Mouse (Mus musculus) cortical plate, adult 2 months (tissue): ENCODE results near the gene Nat8f4. TPM values are rescaled to one million over a fixed set of nuclear protein-coding genes. Genes with fewer than 3 reads are reported as not detected.
"Not testable (repeated sequence)": the region's sequence is repeated elsewhere in the genome, so short reads cannot be mapped to it uniquely, and the experiment has no call there.

Experiments used
- H3K27ac ChIP-seq: fragments of 200-500 bp; 2 replicates; pipeline ENCODE4 v1.5.1; 2012; ENCODE audit warnings: low read length, control low read depth, inconsistent platforms; ENCODE audit not compliant: insufficient read depth
- H3K4me1 ChIP-seq: fragments of 200-500 bp; 2 replicates; pipeline ENCODE4 v1.6.1; 2011; ENCODE audit warnings: low read length; ENCODE audit not compliant: control insufficient read depth, insufficient read depth
- H3K4me3 ChIP-seq: fragments of 200-500 bp; 2 replicates; pipeline ENCODE4 v1.5.1; 2011; ENCODE audit warnings: mild to moderate bottlenecking, low read length, control low read depth; ENCODE audit not compliant: insufficient read depth
- CTCF ChIP-seq: fragments of 200-500 bp; IDR thresholded peaks from 2 replicates; pipeline ENCODE4 v1.5.1; 2011; ENCODE audit warnings: mild to moderate bottlenecking, control low read depth, low read length; ENCODE audit not compliant: insufficient read depth; ENCODE audit errors: extremely low read depth
- POLR2A ChIP-seq: fragments of 200-500 bp; IDR thresholded peaks from 2 replicates; pipeline ENCODE4 v1.6.1; 2011; ENCODE audit warnings: mild to moderate bottlenecking, low read length, control low read depth; ENCODE audit not compliant: insufficient read depth; ENCODE audit errors: extremely low read depth
- polyA plus RNA-seq: library from polyadenylated mRNA; depleted of rRNA; stranded (reverse); fragments of >200 nt; gene quantifications from 2 replicates; pipeline ENCODE4 v1.2.3, GENCODE M21; 2012; rRNA removed

The Nat8f4 gene
- polyA plus RNA-seq: 11.6 and 12.0 TPM in 2 replicates

DNA sequence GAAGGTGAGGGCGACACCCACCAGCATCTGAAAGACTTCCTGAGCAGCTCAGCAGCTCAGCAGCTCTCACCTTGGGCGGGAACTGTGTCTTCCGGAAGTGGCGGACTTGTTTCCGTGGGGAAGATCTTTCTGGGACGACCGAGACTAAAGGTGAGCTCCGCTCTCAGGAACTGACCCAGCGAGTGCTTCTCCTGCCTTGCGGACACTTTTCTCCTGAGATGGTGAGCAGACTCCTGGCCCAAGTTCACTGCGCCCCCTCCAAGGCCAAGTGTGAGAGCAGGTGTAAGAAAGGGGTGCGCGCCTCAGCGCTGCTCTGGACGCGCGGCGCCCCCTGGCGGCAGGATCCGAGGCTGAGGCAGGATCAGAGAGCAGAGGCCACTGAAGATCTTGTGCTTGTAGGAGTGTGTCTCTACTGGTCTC is at the start of gene Nat8f4:
Gene Nat8f4, minus strand, starts transcription at position 243 of the 420 bp plus-strand sequence.
- Histone ChIP-seq H3K27ac (peak within 1 kb of the TSS; percentile 40), H3K4me3 (peak within 1 kb of the TSS; percentile 74)
- H3K4me1 ChIP-seq: not testable (repeated sequence)
- TF ChIP-seq CTCF: peak; percentile 49; the same call in 1 of the 2 replicates

DNA sequence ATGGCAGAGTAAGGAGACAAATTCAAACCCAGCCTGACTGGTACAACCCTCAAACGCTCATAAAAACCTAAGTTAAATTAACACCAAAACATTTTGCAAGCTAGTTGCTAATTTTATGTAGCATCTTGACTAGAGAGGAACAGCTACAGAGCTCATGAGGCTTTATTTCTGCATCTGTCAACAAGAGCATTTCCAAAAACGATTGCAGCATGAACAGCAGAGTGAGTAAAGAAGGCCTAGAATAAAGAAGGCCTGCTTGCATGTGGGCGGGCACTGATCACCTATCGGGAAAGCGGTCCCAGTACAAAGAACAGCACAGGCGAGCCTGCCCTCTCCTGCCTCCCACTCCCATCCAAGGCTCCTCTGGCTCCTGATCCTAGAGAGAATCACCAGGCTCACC is 43.9 kb upstream of the Nat8f4 start:
- H3K27ac ChIP-seq: no peak overlapping the region
- TF ChIP-seq CTCF (no peak), POLR2A (no peak)
- no peaks in the 10 kb centered on the region for H3K4me1 ChIP-seq
- no peak overlapping the region for H3K4me3 ChIP-seq

DNA sequence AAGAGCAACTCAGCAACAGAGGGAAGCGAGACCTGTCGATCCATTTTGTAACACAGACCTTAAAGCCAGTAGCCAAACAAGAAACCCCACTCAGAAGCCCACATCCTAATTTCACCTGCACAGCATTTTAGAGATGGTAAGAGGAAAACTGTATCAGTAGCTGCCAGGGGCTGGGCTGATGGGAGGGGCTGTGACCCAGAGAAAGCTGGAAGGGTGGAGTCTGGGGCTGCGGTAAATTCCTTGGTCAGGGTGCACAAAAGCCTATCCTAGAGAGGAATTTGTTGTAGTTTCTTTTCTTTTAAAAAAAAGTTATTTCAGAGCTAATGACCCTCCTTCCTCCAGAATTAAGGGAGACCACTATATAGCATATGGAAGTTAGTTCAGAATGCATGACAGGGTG is 37.8 kb upstream of the Nat8f4 start:
- no peak overlapping the region for H3K4me3 ChIP-seq
- H3K4me1 ChIP-seq: no peaks in the 10 kb centered on the region
- TF ChIP-seq POLR2A: no peak
- TF ChIP-seq CTCF: no peak
- no peak overlapping the region for H3K27ac ChIP-seq

DNA sequence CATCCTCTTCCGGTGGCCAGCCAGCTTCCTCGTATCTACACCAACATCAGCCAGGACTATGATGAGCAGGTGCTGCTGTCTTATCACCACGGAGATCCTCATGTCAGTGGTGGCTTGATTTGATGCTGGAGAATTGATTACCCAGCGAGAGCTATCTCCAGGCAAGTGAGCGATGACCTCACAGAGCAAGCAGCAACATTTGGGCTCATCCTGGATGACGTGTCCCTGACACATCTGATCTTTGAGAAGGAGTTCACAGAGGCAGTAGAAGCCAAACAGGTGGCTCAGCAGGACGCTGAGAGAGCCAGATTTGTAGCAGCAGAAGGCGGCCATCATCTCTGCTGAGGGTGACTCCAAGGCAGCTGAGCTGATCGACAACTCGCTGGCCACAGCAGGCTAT is 34.0 kb upstream of the Nat8f4 start:
- TF ChIP-seq CTCF (no peak), POLR2A (no peak)
- Histone ChIP-seq H3K4me3 (no peak overlapping the region), H3K27ac (no peak overlapping the region), H3K4me1 (no peaks in the 10 kb centered on the region)

DNA sequence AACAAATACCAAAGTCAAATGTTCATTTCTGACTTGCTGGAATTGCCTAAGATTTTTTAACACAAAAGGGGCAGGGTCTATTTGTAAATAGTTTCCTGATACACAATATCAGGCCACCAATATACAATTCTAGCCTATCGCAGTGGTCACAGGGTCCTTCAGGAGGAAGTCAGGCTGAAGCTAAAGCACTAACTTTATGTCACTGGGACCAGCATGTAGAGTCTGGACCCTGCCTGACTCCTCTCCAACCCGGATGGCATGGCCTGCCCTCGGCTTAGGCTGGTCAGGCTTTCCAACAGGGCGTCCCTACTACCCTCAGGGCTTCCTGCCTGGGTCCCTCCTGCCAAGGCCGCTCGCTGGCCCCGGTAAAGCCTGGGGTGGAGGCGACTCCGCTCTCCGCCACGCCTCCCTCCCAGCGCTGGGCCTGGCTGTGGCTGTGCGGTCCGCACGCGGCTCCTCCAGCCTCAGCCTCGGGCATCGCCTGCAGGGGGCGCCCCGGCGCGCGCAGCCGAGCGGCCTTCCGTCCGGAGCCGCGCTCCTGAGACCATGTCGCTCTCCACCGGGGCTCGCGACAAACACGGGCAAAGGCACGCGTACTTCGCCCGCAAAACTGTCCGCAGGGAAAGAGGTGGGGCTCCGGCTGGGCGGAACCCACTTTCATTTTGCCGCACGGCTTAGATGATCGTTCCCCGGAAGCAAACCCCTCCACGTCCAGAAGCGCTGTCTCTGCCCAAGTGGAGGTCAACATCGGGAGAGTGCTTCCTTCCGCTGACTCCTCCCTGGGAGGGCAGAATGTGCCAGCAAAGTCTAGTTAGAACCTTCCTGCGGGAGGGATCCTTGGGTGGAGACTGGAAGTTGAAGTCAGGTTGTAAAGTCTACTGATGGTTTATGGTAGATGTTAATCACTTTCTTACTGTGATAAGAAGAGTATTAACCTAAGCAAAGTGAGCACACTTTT is 32.1 kb upstream of the Nat8f4 start:
- 0 out of 2 replicates have a peak overlapping the region, but pooled peaks have one; percentile 45 for H3K27ac ChIP-seq
- H3K4me3 ChIP-seq: peak overlapping the region; percentile 47
- H3K4me1 ChIP-seq: not testable (repeated sequence)
- peak; percentile 52 for TF ChIP-seq POLR2A

DNA sequence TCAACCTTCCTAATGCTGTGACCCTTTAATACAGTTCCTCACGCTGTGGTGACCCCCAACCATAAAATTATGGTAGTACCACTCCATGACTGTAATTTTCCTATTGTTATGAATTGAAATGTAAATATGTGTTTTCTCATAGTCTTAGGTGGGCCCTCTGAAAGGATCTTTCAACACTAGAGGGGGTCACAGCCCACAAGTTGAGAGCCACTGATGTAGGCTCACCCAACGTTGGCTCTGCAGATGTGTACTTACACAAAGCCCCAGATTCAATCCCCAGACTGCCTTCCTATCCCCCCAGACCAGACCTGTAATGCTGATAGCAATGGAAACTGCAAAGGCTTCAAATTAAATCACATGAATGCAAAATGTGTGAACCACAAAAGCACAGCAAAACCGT is 31.0 kb upstream of the Nat8f4 start:
- TF ChIP-seq POLR2A: no peak
- no peak for TF ChIP-seq CTCF
- H3K27ac ChIP-seq: no peak overlapping the region

DNA sequence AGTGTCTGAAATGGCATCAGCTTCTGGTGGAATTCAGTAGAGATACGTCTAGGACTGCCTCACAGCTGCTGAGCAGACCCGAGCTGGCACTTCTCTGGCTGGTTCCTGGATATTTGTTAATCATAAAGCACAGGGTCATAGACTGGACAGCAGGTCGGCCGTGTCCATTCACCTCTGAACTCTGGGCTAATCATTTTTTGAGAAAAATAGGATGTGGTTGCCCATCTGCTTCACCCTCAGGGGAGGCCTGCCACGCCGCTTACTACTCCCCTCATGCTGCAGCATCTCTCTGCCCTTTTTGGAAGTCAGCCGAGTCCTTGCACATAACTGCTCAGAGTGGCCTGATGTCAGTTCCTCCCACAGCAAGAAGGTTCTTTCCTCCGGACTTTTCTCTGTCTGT is 29.4 kb upstream of the Nat8f4 start:
- H3K4me1 ChIP-seq: no peaks in the 10 kb centered on the region
- no peak overlapping the region for H3K4me3 ChIP-seq
- TF ChIP-seq CTCF (no peak), POLR2A (no peak)
- H3K27ac ChIP-seq: no peak overlapping the region

More for the DNA sequence above, 31.0 kb upstream of the Nat8f4 start:
- no peak overlapping the region for H3K4me3 ChIP-seq
- H3K4me1 ChIP-seq: no peaks in the 10 kb centered on the region

DNA sequence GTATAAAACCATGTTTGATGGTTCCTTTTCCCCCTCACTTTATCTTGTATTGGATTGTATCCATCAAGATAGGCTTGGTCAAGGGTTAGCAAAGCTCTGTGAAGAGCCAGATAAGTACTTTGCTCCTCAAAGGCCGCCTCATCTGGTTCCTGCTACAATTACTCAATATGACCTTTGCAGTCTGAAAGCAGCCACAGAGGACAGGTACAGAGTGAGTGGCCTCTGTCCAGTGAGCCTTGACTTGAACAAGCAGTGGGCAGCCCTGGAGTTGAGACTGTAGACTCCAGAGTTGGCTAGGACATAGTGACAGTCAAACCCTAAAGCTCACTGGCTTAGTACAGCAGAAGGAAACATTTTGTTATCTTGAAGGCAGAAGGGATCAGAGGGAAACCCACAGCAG is 24.6 kb upstream of the Nat8f4 start:
- no peak for TF ChIP-seq CTCF
- TF ChIP-seq POLR2A: no peak
- Histone ChIP-seq H3K4me3 (no peak overlapping the region), H3K27ac (no peak overlapping the region), H3K4me1 (no peaks in the 10 kb centered on the region)

DNA sequence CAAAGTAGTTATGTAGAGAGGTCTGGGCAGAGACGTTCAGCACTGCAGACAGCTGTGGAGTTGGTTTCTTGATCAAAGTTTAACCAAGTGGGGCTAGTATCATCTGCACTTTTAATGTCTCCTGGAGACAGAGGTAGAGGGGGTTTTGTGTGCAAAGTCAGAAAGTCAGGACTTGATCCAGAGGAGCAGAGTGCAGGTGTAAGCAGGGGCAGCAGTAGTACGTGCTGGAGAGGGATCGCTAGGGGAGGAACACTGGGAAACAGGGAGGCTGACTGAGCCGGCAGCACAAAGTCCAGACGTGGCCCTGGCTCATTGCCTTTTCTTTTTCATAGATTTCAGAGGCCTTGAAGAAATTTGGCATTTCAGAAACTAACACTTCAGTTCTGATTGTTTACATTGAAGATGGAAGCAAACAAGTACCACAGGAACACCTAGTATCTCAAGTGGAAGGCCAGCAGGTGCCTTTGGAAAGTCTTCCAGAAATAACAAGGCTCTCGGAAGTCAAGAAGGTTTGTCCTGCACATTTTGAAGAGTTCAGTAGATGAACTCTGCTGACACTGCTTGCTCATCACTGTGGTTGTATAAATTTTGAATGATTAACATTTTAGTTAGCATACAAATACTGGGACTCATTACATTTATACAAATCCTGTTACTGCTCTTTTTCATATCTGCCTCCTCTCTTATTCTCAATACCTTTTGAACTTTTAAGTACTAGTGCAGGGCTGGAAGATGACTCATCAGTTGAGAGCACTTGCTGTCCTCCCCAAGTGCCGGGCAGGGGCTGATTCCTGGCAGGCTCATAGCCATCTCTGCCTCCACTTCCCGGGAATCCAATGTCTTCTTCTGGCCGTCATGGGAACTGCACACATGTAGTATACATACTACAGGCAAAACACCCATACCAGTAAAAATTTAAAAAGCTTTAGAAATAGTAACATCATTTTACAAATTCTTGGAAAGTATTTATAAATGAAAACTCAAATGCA is 23.1 kb upstream of the Nat8f4 start:
- no peak overlapping the region for H3K4me3 ChIP-seq
- H3K4me1 ChIP-seq: no peaks in the 10 kb centered on the region
- TF ChIP-seq CTCF (no peak), POLR2A (no peak)
- H3K27ac ChIP-seq: no peak overlapping the region

DNA sequence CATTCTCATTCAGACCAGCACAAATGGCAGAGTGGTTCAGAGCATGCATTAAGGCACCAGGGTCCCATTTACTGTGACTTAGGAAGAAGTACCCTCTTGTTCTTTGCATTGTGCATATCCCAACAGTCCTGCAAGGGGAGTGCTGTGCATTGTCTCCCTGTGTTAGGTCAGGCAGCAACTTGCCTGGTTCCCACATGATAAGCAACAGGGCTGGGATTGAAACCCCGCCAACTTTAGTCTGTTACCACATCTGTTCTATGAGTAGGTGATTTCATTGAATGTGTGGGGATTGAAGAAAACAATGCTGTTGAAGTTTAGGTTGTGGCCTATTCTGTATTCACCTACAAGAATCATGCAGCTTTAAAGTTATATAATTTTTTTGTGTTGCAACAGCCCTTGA is 22.0 kb upstream of the Nat8f4 start:
- TF ChIP-seq CTCF (no peak), POLR2A (no peak)

More for the DNA sequence above, 22.0 kb upstream of the Nat8f4 start:
- Histone ChIP-seq H3K27ac (no peak overlapping the region), H3K4me1 (no peaks in the 10 kb centered on the region), H3K4me3 (no peak overlapping the region)
